Mouse (Mus musculus) liver, embryonic 12.5 days (tissue): ENCODE results near the gene Hint1. TPM values are rescaled to one million over a fixed set of nuclear protein-coding genes. Genes with fewer than 3 reads are reported as not detected.

Source experiments
- ATAC-seq: fragments of 200-750 bp; cut with Nextera tagmentation; 2 replicates; pipeline ENCODE4 v1.8.0; 2017; ENCODE audit warnings: moderate number of reproducible peaks, mild to moderate bottlenecking, moderate library complexity
- H3K27ac ChIP-seq: fragments of 300-500 bp; sonication (generic); 2 replicates; pipeline ENCODE4 v1.5.1; 2016; ENCODE audit warnings: mild to moderate bottlenecking
- H3K27me3 ChIP-seq: fragments of 300-500 bp; sonication (generic); replicated peaks from 2 replicates; pipeline ENCODE4 v1.6.1; 2016; ENCODE audit warnings: mild to moderate bottlenecking, moderate library complexity
- H3K36me3 ChIP-seq: fragments of 300-500 bp; sonication (generic); 2 replicates; pipeline ENCODE4 v1.6.1; 2016; ENCODE audit warnings: mild to moderate bottlenecking, moderate library complexity
- H3K4me1 ChIP-seq: fragments of 300-500 bp; sonication (generic); 2 replicates; pipeline ENCODE4 v1.6.1; 2016
- H3K4me2 ChIP-seq: fragments of 300-500 bp; sonication (generic); 2 replicates; pipeline ENCODE4 v1.6.1; 2016; ENCODE audit warnings: mild to moderate bottlenecking, moderate library complexity
- H3K4me3 ChIP-seq: fragments of 300-500 bp; sonication (generic); 2 replicates; pipeline ENCODE4 v1.5.1; 2016; ENCODE audit warnings: mild to moderate bottlenecking, moderate library complexity
- H3K9ac ChIP-seq: fragments of 300-500 bp; sonication (generic); 2 replicates; pipeline ENCODE4 v1.6.1; 2016; ENCODE audit warnings: mild to moderate bottlenecking, moderate library complexity
- H3K9me3 ChIP-seq: fragments of 300-500 bp; sonication (generic); replicated peaks from 2 replicates; pipeline ENCODE4 v1.6.1; 2016; ENCODE audit warnings: mild to moderate bottlenecking, moderate library complexity
- WGBS: fragments of 180-500 bp; shearing (Covaris S2); methylation state at CpG from one replicate; pipeline ENCODE4 v1.1.7; 2016; ENCODE audit not compliant: insufficient replicate concordance; 5-methylcytosine and 5-hydroxymethylcytosine counted together
- polyA plus RNA-seq: library from polyadenylated mRNA; unstranded; fragments of >200 nt; fragmentation: Nextera tagmentation; extraction: Ambion mirVana; gene quantifications from 2 replicates; pipeline ENCODE4 v1.2.1, GENCODE M21; 2016

Hint1 gene
- polyA plus RNA-seq, 1 experiment from 2014 or later, result 479 TPM

DNA sequence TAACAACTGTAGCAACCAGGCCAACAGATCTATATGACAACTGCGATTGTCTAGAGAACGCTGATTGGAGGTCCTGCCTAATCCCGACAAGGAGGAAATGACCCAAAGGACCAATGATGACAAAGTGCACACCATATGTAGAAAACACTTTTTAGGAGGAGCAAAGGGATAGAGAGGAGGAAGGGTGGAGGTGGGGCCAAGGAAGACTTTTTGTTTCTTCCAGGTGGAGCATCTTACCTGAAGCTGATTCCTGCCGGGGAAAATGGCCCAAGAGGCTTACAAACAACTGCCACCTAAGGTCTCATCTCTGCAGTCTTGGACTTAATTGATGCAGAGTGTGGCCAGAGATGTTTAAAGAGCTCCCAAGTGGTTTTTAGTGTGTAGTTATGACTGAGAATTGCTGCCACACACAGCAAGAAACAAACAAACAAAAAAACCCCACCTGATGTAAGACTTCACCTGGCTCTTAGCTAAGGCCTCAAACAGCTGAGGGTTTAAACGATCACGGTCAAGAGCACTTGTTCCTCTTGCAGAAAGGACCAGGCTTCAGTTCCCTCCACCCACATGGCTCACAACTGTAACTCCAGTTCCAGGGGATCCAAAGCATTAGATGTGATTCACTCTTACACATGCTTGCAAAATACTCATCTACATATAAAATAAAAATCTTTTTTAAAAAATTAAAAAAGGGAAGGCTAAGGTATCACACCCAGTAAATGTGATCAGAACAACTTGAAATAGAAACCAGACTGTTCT is 675 bp upstream of the Hint1 start:
- H3K27me3 ChIP-seq, result no peaks in the 10 kb centered on the region
- peak overlapping the region; percentile 87 for H3K4me3 ChIP-seq
- peak overlapping the region; percentile 94 for H3K4me2 ChIP-seq
- H3K27ac ChIP-seq, result peak overlapping the region; percentile 94
- no peak for ATAC-seq
- no peaks in the 10 kb centered on the region for H3K9me3 ChIP-seq
- H3K9ac ChIP-seq, result peak overlapping the region; percentile 96
- H3K4me1 ChIP-seq, result peaks cover 52% of the 10 kb centered on the region
- peaks cover 22% of the 10 kb centered on the region for H3K36me3 ChIP-seq
- WGBS, result 65% methylated on average over 6 of the region's 6 CpGs

DNA sequence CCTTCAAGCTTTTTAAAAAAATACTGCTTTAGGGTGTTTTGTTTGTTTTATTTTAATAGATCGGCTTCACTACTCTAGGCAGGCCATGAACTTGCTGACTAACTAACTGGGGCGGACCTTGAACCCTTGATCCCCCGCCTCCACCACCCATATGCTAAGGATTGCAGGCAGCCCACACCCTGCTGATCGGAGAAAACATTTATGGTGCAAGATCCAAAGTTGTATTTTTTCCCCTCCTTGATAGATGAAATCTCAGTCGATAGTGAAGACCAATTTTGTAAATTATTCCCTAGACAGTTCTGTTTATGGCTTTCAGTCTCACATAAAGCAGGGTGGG is 834 bp downstream of the Hint1 start:
- Histone ChIP-seq H3K4me1 (peaks cover 43% of the 10 kb centered on the region), H3K27ac (peak overlapping the region; percentile 94)

DNA sequence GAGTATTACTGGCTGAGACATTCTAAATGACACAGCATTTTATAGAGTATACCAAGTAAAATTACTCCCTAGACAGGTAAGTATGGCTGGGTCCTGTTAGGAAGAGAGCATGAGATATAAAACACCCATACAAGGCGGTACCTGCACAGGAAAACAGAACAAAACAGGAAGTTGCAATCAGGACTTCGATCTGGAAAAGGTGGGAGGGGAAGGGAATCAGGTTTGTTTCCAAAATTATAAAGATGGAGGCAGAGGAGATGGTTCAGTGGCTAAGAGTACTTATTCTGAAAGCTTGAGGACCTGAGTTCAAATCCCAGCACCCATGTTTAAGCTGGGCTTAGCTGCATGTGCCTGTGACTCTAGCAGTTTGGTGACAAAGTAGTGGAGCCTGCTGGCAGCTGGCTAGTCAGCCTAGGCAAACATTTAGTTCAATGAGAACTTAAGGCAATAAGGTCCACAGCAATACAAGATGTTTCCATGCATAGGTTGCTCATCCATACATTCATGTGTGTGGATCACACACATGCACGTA is 1.8 kb downstream of the Hint1 start:
- peak overlapping the region; percentile 94 for H3K4me2 ChIP-seq
- WGBS, result 64% methylated on average over 3 of the region's 3 CpGs
- peaks cover 43% of the 10 kb centered on the region for H3K4me1 ChIP-seq
- H3K9me3 ChIP-seq, result no peaks in the 10 kb centered on the region
- H3K4me3 ChIP-seq, result peak overlapping the region; percentile 87
- no peaks in the 10 kb centered on the region for H3K27me3 ChIP-seq
- peaks cover 47% of the 10 kb centered on the region for H3K36me3 ChIP-seq
- H3K9ac ChIP-seq, result peak overlapping the region; percentile 96
- no peak for ATAC-seq
- H3K27ac ChIP-seq, result peak overlapping the region; percentile 94

More for the DNA sequence above, 834 bp downstream of the Hint1 start:
- Histone ChIP-seq H3K4me2 (peak overlapping the region; percentile 94), H3K9ac (peak overlapping the region; percentile 96), H3K9me3 (no peaks in the 10 kb centered on the region), H3K4me3 (peak overlapping the region; percentile 87), H3K36me3 (peaks cover 37% of the 10 kb centered on the region), H3K27me3 (no peaks in the 10 kb centered on the region)
- peak; percentile 64 for ATAC-seq
- 2% methylated on average over 5 of the region's 5 CpGs for WGBS

DNA sequence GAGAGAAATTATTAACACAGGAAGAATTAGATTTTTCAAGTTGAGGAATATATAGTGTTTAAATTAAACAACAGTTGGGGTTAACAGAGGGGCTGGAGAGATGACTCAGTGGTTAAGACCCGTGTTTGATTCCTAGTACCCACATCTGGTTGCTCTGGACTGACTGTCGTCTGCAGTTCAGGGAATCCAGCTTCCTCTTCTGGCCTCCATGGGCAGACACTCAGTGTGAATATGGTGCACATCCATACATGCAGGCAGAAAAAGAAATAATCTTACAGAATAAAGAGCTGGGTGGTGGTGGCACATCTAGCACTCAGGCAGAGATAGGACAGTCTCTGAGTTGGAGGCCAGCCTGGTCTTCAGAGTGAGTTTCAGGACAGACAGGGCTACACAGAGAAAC is 2.3 kb downstream of the Hint1 start:
- no peak for ATAC-seq
- Histone ChIP-seq H3K4me2 (peak overlapping the region; percentile 94), H3K27me3 (no peaks in the 10 kb centered on the region), H3K4me3 (peak overlapping the region; percentile 87; the same call in 1 of the 2 replicates), H3K4me1 (peaks cover 40% of the 10 kb centered on the region), H3K9ac (0 out of 2 replicates have a peak overlapping the region, but pooled peaks have one; percentile 31), H3K27ac (peak overlapping the region; percentile 94), H3K9me3 (no peaks in the 10 kb centered on the region), H3K36me3 (peaks cover 51% of the 10 kb centered on the region)
- WGBS, result 46% methylated on average over 2 of the region's 2 CpGs

DNA sequence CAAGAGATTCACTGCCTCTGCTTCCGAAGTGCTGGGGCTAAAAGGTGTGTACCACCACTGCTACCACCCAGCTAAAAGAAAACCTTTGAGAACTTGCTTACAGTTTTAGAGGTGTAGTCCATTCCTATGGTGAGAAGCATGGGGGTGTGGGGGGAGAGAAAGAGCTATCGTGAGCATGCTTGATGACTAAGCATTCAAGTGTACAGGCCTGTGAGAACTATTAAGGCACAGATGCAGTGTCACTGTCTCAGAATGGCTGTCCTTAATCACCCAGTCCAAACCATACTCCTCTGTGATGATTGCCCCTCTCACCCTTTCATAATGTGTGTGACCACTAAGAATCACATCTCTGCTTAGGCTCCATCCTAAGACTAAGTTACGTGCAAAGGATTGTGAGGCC is 3.1 kb downstream of the Hint1 start:
- H3K9ac ChIP-seq, result peak overlapping the region; percentile 42; the same call in 1 of the 2 replicates
- H3K27ac ChIP-seq, result peak overlapping the region; percentile 75
- no peaks in the 10 kb centered on the region for H3K27me3 ChIP-seq
- no peak overlapping the region for H3K4me3 ChIP-seq
- H3K9me3 ChIP-seq, result no peaks in the 10 kb centered on the region
- 70% methylated on average over 3 of the region's 3 CpGs for WGBS
- peaks cover 60% of the 10 kb centered on the region for H3K36me3 ChIP-seq
- H3K4me2 ChIP-seq, result peak overlapping the region; percentile 34; the same call in 1 of the 2 replicates
- peaks cover 40% of the 10 kb centered on the region for H3K4me1 ChIP-seq
- ATAC-seq, result peak; percentile 38; the same call in 1 of the 2 replicates

DNA sequence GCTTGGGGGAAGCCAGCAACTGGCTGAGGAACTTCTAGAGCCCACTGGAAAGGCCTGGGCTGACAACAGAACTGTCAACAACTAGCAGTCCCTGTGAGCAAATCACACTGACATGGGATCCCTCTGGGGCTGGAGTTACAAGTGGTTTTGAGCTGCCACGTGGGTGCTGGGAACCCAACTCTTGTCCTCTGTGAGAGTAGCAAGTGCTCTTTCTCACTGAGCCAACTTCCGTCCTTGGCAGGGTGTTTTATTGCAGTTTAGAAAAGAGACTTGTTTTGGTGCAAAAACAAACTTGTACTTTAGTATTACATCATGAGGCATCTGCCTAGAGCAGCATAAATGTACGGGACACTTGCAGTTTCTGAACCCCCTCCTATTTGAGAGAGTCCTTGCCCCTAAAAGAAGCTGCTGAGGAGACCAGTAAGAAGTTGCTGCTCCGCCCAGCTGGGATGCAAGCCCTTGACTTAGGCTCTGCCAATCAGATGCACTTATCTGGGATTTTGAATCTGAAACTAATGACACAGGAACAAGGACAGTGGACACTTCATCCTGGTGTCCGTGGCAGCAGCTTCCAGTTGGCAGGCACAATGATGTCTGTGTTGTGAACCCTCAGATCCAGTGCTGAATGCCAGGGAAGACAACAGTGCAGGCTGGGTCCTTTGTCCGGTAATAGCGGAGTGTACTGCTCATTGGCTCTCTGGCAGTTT is 5.8 kb downstream of the Hint1 start:
- Histone ChIP-seq H3K9ac (no peak overlapping the region), H3K4me3 (no peak overlapping the region), H3K27ac (no peak overlapping the region), H3K4me2 (no peak overlapping the region), H3K27me3 (no peaks in the 10 kb centered on the region), H3K4me1 (peaks cover 28% of the 10 kb centered on the region), H3K36me3 (peaks cover 64% of the 10 kb centered on the region), H3K9me3 (no peaks in the 10 kb centered on the region)
- ATAC-seq, result no peak
- 75% methylated on average over 7 of the region's 7 CpGs for WGBS

DNA sequence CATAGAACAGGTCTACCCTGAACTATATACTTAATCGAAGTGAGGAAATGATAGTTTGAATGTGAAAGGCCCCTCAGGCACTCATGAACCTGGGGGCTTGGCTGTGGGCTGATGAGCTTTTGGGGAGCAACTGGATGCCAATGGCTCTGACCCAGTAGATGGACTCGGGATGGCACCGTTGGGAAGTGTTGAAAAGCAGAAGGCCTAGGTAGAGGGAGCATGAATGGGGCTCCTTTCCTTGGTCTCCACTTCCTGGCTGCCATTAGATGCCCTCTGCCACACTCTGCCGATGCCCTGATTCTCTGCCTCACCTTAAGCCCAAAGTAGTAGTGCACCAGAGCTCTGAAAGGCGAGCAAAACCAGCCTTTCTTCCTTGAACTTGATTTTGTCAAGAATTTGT is 9.8 kb downstream of the Hint1 start:
- Histone ChIP-seq H3K4me1 (peaks cover 9% of the 10 kb centered on the region), H3K36me3 (peaks cover 37% of the 10 kb centered on the region), H3K27me3 (no peaks in the 10 kb centered on the region), H3K9ac (no peak overlapping the region), H3K27ac (no peak overlapping the region), H3K9me3 (no peaks in the 10 kb centered on the region), H3K4me2 (no peak overlapping the region), H3K4me3 (no peak overlapping the region)
- 66% methylated on average over 5 of the region's 5 CpGs for WGBS
- ATAC-seq, result no peak

DNA sequence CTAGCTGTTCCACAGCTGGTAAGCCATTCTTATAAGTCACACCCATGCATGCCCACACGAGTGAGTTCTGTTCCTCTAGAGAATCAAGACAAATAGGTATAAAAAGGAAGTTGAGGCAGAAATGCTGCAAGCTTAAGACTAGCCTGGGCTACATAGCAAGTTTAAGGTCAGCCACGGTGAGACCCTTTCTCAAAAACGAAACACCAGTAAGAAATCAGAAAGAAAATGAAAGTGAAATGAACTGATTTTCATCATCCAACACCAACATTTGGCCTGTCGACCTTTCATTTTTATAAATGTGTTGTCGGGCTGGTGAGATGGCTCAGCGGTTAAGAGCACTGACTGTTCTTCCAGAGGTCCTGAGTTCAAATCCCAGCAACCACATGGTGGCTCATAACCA is 12.7 kb downstream of the Hint1 start:
- no peak for ATAC-seq
- Histone ChIP-seq H3K9me3 (no peaks in the 10 kb centered on the region), H3K4me2 (no peak overlapping the region), H3K27ac (no peak overlapping the region), H3K9ac (no peak overlapping the region), H3K36me3 (peaks cover 8% of the 10 kb centered on the region), H3K4me1 (peaks cover 14% of the 10 kb centered on the region), H3K27me3 (no peaks in the 10 kb centered on the region), H3K4me3 (no peak overlapping the region)
- WGBS, result 55% methylated on average over 6 of the region's 6 CpGs

DNA sequence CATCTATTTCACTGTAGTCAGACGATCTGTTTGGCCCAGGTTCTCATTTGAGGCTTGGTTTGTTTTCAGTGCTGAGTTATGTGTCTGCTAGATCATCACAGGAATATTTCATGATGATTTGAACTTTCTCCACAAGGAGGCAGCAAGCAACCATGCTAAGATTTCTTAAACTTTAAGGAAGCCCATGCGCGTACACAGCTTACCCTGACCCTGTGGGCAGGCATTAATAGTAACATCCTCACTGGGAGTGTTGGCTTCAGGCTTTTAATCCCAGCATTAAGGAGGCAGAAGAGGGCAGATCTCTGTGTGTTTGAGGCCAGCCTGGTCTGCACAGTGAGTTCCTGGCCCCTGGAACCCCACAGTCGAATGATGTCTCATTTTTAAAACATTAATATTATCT is 13.3 kb downstream of the Hint1 start:
- 22% methylated on average over 4 of the region's 4 CpGs for WGBS
- Histone ChIP-seq H3K9ac (no peak overlapping the region), H3K36me3 (peaks cover 3% of the 10 kb centered on the region), H3K4me1 (peaks cover 18% of the 10 kb centered on the region), H3K27ac (no peak overlapping the region), H3K4me2 (no peak overlapping the region), H3K27me3 (no peaks in the 10 kb centered on the region), H3K9me3 (no peaks in the 10 kb centered on the region), H3K4me3 (no peak overlapping the region)
- no peak for ATAC-seq

DNA sequence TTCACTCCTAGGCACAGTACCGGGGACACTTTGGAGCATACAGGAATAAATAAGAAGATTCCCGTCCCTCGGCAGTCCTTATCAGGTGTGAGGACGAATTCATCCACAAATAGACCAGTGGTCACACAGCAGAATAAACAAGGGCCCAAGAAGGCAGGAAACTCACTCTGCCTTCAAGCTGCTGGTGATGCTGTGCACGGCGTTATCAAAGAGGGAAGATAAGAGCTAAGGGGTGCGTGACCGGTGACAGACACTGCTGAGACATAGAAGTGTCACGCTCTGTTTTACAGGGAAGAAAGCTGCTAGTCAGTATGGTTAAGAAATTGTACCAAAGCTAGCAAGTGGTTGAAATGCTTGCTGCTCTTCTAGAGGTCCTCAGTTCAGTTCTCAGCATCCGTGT is 13.7 kb downstream of the Hint1 start:
- H3K4me2 ChIP-seq, result no peak overlapping the region
- no peaks in the 10 kb centered on the region for H3K27me3 ChIP-seq
- H3K4me3 ChIP-seq, result no peak overlapping the region
- no peak overlapping the region for H3K27ac ChIP-seq
- H3K4me1 ChIP-seq, result peaks cover 23% of the 10 kb centered on the region
- ATAC-seq, result no peak
- H3K36me3 ChIP-seq, result no peaks in the 10 kb centered on the region
- WGBS, result 23% methylated on average over 10 of the region's 10 CpGs
- no peaks in the 10 kb centered on the region for H3K9me3 ChIP-seq
- H3K9ac ChIP-seq, result no peak overlapping the region

DNA sequence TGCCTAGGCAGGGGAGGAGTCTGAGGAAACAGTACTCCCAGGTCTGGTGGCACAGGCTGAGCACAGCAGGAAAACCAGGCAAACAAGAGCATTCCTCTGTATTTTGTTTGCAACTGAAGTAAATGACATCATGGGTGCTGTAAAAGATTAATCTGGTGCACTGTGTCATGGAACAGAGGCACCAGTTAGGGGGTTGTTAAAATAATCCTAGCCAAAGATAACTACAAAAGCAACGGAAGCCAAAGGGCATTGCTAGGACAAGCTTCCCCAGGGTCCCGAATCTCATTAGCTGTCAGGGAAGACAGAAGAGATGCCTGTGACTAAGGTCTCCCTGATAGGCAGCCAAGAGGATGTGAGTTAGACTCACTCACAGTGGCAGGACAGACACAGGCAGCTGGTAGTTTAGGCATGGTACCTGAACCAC is 14.9 kb downstream of the Hint1 start:
- Histone ChIP-seq H3K36me3 (no peaks in the 10 kb centered on the region), H3K4me2 (no peak overlapping the region), H3K9me3 (no peaks in the 10 kb centered on the region), H3K4me3 (no peak overlapping the region), H3K4me1 (peaks cover 30% of the 10 kb centered on the region), H3K9ac (no peak overlapping the region), H3K27me3 (no peaks in the 10 kb centered on the region), H3K27ac (no peak overlapping the region)
- 39% methylated on average over 2 of the region's 2 CpGs for WGBS
- peak; percentile 44; the same call in 1 of the 2 replicates for ATAC-seq

DNA sequence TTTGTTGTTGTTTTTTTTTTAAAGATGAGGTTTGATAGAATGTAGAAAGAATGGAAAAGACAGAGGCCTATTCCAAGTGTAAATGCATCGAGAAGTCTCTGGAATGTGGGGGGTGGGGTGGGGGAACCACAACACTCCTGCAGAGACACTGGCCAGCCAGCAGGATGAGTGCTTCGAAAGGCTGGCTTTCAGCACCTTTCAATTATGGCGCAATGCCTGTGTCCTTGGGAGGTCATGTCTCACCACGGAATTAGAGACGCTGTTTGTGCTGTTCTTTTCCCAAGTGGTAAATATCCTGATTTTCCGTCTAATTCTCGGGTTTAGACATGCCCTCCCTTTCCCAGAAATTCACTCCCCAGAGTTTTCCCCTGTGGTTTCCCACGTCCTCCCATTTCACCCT is 16.5 kb downstream of the Hint1 start:
- ATAC-seq, result no peak
- Histone ChIP-seq H3K4me2 (no peak overlapping the region), H3K4me3 (no peak overlapping the region), H3K9me3 (no peaks in the 10 kb centered on the region), H3K27ac (no peak overlapping the region), H3K4me1 (peaks cover 30% of the 10 kb centered on the region), H3K36me3 (no peaks in the 10 kb centered on the region), H3K27me3 (no peaks in the 10 kb centered on the region), H3K9ac (no peak overlapping the region)
- WGBS, result 48% methylated on average over 8 of the region's 8 CpGs
